Mouse (Mus musculus) right cerebral cortex, postnatal 4 days (tissue): ENCODE data around the gene Liph.
"Not testable (repeated sequence)": the region's sequence is repeated elsewhere in the genome, so short reads cannot be mapped to it uniquely, and the experiment has no call there.

Experiments used
- DNase-seq: peaks from one replicate; pipeline ENCODE4 v3.0.0-alpha.2; 2022

Gene Liph

GRCm38 (mm10) chr16:21995304-21995703, at the start of gene Liph:
Gene Liph (minus strand): TSS chr16:21995663.
- DNase-seq, result peak; percentile 11

GRCm38 (mm10) chr16:22043830-22044229, 48.4 kb upstream of the Liph start:
- no peak for DNase-seq

GRCm38 (mm10) chr16:22039978-22040377, 44.5 kb upstream of the Liph start:
- no peak for DNase-seq

DNA sequence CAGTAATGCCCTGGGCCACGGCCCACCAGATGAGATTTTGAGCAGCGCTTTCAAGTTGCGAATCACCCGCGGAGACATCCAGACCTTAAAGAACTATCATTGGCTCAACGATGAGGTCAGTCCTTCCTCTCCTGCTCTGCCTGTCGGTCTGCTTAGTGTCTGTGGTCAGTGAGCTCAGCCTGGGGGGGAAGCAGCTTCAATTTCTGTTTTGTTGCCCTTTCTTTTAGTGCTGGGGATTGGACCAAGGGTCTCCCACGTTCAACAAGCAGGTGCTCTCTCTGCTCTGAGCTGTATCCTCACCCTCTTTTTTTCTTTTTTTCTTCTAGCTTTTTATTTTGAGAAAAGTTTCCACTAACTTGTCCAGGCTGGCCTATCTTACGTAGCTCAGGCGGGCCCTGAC, 43.1 kb upstream of the Liph start:
- DNase-seq, result no peak

GRCm38 (mm10) chr16:22027474-22027873, 32.0 kb upstream of the Liph start:
- no peak for DNase-seq

- peak; percentile 21 for DNase-seq
Observed at GRCm38 (mm10) chr16:22022122-22022521, 26.7 kb upstream of the Liph start.

DNA sequence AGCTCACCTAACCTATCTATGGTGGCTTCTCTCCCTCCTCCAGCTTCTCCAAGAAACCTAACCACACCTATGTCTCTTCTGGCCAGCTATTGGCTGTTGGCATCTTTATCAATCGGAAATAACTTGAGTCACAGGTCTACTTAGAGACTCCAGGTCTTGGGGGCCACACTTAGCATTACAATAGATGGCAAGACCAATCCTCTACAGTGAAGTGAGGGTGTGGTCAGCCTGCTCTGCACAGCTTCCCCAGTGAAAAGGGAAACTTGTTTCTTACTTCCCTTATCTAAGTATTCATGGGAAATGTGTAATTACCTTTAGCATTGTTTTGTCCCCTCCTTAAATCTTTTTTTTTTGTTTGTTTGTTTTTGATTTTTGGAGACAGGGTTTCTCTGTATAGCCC, 20.1 kb upstream of the Liph start:
- DNase-seq, result no peak

DNA sequence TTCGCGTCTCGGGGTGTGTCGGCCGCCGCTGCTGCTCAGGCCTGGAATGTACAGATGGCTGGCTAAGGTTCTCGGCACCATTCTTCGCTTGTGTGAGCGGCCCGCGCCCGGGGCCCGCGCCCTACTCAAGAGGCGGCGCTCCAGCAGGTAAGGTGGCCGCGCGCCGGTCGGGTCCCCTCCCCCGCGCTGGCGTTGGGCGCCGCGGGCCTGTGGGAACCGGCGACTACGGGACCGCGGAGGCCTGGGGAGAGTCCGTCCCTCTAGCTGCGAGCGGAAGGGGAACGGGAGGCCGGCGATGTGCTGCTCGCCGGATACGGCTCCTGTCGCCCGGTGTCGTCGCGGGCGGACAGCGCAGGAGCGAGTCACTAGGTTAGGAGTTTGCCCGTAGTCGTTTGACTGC, 14.1 kb upstream of the Liph start:
- DNase-seq, result no peak

- DNase-seq, result peak; percentile 100
Observed at GRCm38 (mm10) chr16:22009099-22009584, 13.7 kb upstream of the Liph start, which contains the start of gene Senp2. Gene Senp2 (plus strand): TSS chr16:22009484.

- DNase-seq, result no peak
Observed at GRCm38 (mm10) chr16:22001606-22002005, 6.1 kb upstream of the Liph start.

DNA sequence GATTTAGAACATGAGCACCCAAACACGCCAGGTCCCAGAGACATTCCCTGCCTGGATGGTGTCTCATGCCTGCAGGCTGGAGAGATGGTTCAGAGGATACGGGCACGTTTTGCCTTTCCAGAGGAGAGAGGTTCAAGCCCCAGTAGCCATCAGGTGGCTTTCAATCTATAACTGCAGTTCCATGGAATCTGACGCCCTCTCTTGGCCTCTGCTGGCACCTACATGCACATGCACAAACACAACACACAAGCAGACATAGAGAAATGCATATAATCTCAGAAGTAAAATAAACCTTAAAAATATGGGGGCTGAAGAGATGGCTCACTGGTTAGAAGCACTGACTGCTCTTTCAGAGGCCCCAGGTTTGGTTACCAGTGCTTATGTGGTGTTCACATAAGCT, 5.7 kb upstream of the Liph start:
- no peak for DNase-seq

- no peak for DNase-seq
Observed at GRCm38 (mm10) chr16:21999941-22000690, 4.7 kb upstream of the Liph start.

- no peak for DNase-seq
Observed at GRCm38 (mm10) chr16:21998061-21998460, 2.6 kb upstream of the Liph start.

DNA sequence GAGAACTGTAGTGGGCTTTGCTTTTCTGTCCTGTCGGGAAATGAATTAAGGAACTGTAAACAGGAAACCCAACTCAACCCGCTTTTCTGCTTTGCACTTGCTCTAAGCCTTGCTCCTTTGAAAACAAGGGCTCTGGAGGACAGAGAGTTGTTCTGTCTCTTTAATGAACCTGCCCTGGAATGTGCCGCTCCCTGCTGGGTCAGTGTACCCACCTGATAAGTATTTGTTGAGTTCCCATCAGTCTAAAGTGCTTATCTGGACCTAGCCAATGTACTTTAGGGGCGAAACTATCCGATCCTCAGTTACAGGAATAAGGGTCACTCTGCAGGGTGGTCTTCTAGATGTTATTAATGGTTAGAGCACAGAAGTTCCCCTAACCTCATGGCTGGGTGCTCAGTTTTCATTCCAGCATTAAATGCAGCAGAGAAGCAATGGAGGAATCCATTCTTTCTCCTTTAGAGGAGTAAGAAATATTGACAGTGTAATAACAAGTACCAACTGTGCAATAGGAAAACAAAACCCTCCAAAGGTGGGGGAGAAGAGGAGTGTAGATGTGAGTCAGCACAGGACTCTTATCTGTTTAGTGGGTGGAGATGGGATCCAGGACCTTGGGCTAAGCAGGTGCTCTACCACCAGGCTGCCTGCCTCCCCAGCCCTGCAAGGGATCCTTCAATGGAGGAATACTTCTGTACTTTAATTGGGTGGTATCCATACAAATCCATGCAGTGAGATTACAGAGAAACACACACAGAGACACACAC, 1.6 kb upstream of the Liph start:
- DNase-seq, result no peak

GRCm38 (mm10) chr16:21996402-21996801, 939 bp upstream of the Liph start:
- no peak for DNase-seq

- no peak for DNase-seq
Observed at GRCm38 (mm10) chr16:21991774-21992173, 3.7 kb downstream of the Liph start.

GRCm38 (mm10) chr16:21990893-21991292, 4.6 kb downstream of the Liph start:
- not testable (repeated sequence) for DNase-seq

GRCm38 (mm10) chr16:21987956-21988355, 7.5 kb downstream of the Liph start:
- no peak for DNase-seq

GRCm38 (mm10) chr16:21986191-21986590, 9.3 kb downstream of the Liph start:
- DNase-seq, result no peak

- DNase-seq, result no peak
Observed at GRCm38 (mm10) chr16:21984091-21984490, 11.4 kb downstream of the Liph start.

DNA sequence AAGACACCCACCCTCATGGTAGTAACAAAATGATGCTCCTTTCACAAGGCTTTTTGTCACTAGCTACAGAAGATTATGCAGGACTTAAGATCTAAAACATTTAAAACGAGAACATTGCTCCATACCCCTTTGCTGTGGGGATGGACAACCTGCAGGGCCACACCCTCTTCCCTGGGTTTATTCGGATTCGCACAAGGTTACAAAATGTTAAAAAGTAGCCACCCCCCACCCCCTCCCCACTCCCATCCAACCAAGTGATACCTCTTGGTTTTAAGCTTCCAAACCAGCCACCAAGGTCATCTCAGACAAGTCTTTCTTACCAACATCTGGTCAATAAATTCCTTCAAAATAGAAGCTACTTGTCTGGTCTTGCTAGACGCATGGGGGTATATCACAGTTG, 11.9 kb downstream of the Liph start:
- DNase-seq, result no peak

GRCm38 (mm10) chr16:21983146-21983545, 12.3 kb downstream of the Liph start:
- no peak for DNase-seq

DNA sequence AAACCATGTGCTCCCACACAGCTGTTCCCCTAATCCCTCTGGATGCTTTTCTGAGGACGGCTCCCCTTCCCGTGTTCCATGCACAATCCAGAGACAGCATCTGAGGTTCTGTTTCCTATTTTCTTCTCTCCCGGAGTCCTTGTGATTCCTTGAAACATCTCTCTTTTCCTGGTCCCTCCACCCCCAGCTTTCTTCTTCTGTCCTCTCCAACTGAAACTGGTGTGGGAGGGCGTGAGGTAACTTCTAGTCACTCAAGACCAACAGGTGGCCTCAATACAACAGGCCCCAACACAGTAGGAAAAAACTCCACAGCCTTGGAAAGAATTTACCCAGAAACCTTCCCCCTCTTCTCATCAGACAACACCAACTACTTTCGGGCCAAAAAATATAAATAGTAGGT, 18.1 kb downstream of the Liph start:
- no peak for DNase-seq

- peak; percentile 3 for DNase-seq
Observed at GRCm38 (mm10) chr16:21976203-21976602, 19.3 kb downstream of the Liph start.
